Mouse (Mus musculus): Measurements from ENCODE around the gene Fdps.
A peak's percentile ranks its signal among the peaks of the same experiment; 100 is the strongest.

The Fdps gene

DNA sequence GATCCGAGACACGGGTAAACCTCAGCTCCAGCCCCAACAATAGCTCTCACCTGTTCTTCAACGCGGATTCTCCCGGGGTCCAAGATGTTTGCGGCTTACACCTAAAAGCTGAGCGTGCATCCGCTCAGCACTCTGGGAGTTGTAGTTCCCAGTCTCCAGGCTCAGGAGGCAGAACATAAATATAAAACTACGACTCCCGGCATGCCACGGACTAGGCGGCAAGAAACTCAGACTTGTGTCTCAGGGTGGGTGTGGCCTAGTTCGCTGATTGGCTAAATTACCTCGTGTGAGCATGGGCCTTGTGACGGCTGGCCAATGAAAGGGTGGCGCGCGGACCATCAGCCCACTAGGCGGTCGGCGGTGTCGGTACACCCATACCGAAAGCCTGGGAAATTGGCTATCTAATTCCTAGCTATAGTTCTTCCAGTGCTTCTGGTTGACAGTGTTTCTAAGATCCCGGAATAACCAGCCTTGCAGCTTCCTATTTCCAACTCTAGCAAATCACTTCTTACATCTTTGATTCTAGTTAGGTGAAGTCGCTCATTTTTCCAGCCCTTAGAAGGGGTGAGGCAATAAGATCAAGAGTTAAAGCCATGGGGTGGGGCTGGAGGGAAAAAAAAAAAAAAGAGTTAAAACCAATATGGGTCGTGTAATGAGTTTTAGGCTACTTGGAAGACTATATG, at the start of gene Fdps:
TSS of gene Fdps (minus strand) at position 148 of the 683 bp plus-strand sequence.
- DNase-seq: peak; percentile 96 to 98

DNA sequence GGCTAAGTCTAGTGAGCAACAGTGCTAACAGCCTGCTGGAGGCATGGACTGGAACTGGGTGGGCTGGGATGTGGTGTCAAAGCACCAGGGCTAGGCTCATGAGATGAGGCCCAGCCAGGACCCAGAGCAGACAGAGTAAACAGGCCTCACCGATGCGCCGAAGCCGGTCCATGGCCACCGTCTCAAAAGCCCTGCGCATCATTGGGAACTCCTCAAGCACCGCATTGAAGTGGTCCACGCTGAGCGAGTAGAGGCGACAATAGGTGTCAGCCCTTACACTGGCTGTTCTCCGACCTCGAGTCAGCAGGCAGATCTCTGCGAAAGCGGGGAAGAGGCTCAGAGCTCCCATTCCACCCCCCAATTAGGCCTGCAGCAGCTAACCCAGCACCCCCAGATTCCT, 46.8 kb upstream of the Fdps start:
- no peak for DNase-seq

DNA sequence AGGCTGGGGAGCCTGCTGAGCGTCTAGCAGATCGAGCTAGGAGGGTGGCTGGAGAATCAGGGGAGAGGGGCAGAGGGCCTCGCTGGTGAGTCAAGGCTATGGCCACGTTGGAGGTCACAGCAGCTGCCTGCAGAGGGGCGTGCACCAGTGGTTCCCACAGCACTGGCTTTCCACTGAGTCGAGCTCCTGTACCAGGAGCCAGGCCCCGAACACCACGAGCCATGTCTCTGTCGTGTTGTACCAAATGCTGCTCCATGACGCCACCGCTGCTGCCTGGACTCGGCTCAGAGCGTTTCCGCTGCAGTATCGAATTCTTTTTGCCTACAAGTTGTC, 46.2 kb upstream of the Fdps start:
- DNase-seq: no peak

GRCm38 (mm10) chr3:89147101-89147978, 45.6 kb upstream of the Fdps start:
- DNase-seq: peak in 1 of 2 experiments; percentile 20

GRCm38 (mm10) chr3:89145566-89145965, 43.8 kb upstream of the Fdps start:
- DNase-seq: no peak

DNA sequence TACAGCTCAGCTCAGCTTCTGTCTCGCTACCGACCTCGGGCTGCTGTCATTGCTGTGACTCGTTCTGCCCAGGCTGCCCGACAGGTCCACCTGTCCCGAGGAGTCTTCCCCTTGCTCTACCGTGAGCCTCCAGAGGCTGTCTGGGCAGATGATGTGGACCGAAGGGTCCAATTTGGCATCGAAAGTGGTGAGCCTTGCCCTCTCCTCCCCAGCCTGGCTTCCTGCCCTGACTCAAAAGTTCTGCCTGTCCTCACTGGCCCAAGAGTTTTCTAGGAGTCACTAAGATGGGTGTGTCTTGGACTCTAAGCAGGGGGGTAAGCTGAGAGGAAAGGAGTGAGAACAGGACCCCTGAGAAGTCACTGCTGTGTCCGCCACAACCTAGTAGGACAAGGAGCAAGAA, 43.1 kb upstream of the Fdps start:
- no peak for DNase-seq

GRCm38 (mm10) chr3:89136365-89136764, 34.6 kb upstream of the Fdps start:
- DNase-seq: no peak

DNA sequence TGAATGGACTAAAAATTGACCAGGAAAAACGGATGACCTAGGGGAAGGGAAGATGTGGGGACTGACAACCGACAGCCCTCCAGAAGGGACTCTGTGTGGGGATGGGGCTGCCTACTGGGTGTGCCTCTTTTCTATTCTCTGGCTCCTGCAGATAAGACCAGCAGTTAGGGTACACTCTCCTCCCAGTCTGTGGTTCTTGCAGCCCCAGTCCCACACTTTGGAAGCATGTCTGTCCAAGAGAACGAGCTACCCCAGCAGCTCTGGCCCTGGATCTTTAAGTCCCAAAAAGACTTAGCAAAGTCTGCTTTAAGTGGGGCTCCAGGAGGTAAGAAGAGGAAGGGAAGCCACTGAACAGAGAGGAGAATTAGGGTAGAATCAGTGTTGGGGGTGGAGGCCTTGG, 34.2 kb upstream of the Fdps start, which contains the start of gene Pklr:
TSS of gene Pklr (plus strand) at position 185 of the 400 bp plus-strand sequence.
- no peak for DNase-seq

- DNase-seq: no peak
Observed at GRCm38 (mm10) chr3:89133752-89134151, 32.0 kb upstream of the Fdps start.

DNA sequence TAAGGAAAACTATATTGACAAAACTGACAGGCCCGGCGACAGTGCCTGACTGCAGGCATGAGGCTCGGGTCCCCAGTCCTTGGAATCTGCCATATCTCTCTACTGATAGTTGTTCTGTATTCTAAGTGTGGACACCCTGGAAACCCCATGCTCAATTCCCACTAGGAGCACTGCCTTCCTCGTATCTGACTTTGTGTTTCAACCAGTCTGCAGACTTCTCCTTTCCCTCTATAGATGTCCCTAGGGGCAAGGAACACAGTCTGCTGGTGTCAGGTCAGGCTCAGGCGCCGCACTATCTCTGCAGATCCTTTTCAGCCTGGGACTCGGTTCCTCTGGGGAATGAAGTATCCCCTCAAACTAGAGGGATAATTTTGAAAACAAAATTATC, 31.3 kb upstream of the Fdps start:
- no peak for DNase-seq

DNA sequence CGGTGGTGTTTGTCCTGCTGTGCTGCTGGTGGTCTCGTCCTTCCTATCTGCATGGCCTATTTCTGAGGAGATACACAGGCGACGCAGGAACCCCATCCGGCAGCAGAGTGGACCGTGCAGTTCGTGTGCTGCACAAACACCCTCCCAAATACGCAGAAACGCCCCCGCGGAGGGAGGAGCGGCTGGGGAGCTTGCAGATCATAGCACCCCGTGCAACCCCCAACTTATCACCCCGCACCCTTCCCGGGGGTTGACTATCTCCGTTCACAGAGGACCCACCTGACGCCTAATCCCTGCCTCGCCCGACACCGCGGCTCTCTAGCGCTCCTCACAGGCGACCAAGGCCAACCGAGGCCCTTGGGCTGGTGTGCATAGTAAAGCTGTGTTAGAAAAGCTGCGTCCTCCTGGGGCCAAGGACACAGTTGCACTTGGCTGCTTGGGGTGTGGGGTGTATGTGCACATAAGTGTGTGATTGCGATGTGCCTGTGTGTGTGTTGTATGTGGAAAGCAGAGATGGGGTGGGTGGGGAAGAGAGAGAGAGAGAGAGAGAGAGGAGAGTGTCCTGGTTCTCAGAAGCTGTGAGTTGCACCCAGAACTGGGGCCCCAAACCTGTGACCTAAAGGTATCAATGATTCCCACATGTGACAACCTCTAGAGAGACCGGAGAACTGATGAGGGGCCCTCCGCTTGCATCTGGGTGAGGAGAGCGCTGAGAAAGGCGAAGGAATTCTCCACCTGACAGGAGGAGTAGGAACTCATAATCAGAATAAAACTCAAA, 30.7 kb upstream of the Fdps start:
- DNase-seq: peak; percentile 62 to 66

GRCm38 (mm10) chr3:89131816-89132215, 30.1 kb upstream of the Fdps start:
- DNase-seq: peak in 1 of 2 experiments; percentile 35

DNA sequence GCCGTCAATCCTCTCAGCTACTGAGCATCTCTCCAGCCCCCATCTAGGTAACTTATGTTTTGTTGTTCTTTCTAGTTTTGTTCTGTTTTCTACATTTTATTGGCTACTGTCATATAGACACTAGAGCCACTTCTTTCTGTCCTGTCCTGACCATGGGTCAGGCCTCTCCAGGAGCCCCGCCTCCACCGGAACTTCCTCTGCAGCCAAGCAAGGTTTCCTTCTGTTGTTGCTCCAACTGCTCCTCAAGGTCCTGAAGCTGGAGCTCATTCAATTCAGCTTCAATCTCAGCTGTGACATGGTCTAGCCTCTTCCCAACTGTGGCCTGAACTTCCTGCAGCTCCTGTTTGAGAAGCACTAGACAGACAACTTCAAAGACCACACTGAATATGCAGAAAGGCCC, 28.1 kb upstream of the Fdps start:
- DNase-seq: no peak

GRCm38 (mm10) chr3:89125981-89126380, 24.2 kb upstream of the Fdps start:
- no peak for DNase-seq

DNA sequence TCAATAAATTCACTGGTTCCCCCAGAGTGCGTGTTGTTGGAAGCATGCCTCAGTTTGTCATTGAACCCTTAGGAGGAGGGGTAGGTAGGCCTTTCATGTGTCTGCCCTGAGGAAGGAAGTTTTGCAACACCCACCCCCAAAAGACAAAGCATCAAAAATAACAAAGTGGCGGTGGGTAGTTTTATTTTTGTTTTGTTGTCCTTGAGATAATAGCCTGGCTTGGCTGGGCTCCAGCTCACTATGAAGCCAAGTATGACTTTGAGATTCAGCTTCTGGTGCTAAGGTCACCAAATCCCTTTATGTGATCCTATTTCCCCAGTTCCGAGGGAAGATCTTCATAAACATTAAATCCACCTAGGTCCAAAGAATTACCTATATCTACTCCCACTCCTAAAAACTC, 22.5 kb upstream of the Fdps start:
- DNase-seq: no peak

DNA sequence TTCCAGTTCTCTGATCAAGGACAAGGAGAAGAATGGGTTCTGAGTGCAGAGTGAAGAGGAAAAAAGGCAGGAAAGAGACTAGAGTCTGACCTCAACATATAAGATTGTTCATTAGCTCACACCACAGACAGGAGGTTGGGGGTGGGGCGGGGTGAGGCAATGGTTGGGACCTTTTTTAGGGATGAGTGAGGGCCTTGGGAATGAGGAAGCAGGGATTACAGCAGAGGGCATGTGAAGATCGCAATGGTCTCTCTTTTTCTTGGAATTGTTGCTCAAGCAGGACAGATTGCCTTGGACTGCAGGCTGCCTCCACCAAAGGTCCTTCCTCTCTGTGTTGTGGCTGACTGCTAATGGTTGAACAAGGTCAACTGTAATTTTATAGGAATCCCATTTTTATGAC, 21.6 kb upstream of the Fdps start:
- no peak for DNase-seq

DNA sequence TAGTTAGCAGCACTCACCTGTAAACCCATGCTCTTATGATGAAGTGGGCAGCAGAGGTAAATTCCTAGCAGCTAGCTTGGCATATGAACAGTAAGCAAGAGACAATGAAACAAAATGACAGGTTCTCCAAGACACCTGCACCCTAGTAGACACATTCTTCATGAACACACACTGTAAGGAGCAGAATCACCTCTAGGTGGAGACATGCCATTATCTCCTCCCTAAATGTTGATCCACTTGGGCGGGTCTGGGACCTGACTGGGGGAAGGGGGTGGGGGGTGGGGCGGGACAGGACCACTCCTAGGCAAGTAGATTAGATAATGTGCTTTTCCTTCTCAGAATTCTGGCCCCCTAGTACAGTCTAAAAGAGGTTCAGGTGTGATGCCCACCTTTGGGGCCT, 13.8 kb upstream of the Fdps start:
- peak; percentile 64 to 75 for DNase-seq

- DNase-seq: no peak
Observed at GRCm38 (mm10) chr3:89113058-89113457, 11.3 kb upstream of the Fdps start.

GRCm38 (mm10) chr3:89108146-89108545, 6.4 kb upstream of the Fdps start:
- DNase-seq: no peak

GRCm38 (mm10) chr3:89107545-89107944, 5.8 kb upstream of the Fdps start:
- no peak for DNase-seq

DNA sequence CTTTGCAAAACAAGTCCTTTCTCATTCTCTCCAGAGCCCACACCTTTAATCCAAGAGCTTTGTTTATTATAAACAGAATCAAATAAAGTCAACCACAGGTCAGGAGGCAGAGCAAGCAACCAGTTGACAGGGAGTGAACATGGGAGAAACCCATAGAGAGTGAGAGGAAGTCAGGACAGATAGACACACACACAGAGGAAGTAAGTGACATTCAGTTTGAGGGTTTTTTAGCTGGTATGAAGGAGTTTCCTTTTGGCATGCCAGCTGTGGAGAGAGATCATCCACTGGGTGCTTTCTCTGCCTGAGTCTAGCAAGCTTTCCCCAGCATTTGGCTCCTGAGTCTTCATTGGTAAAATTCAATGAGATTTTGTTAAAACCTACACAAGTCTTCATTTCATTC, 5.1 kb upstream of the Fdps start:
- no peak for DNase-seq

- no peak for DNase-seq
Observed at GRCm38 (mm10) chr3:89103291-89103595, 1.5 kb upstream of the Fdps start.

DNA sequence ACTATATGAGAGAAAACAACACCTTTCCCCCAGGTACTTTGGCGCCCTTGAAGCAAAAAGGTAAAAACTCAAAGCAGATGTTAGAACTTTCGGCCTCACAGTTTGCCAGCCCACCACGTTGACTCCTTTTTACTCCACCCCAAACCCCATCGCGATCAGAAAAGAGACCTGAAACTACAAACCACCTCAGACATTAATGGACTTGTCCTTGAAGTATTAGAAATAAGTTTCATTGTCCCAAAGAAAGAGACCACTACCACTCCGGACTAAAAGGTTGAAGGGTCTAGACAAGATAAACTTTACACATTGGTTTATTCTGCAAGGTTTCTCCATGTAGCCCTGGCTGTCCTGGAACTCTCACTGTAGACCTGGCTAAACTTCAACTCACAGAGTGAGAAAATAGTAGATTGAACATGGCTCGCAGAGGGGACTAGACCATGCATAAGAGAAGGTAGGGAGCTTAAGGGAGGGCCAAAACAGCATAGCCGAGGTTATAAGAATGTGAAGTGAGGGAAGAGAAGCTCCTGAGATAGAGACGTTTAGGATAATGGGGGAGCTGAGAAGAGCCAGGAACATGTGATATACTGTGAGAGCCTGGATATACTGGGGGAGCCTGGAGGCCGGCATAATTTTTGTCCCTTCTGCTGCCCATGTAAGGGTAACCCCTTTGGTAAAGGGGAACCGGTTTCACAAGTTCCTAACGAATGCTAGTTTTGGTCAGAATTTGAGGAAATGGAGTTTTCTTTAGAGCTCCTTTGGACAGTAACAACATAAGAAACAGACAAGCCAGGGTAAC, 934 bp upstream of the Fdps start:
- no peak for DNase-seq
